Mouse (Mus musculus) limb, embryonic 10.5 days (tissue): ENCODE measurements around the gene Myocos. TPM values are rescaled to one million over a fixed set of nuclear protein-coding genes. Genes with fewer than 3 reads are reported as not detected.
A peak's percentile ranks its signal among the peaks of the same experiment; 100 is the strongest.
"Not testable (repeated sequence)": the region's sequence is repeated elsewhere in the genome, so short reads cannot be mapped to it uniquely, and the experiment has no call there.

ENCODE experiments used
- DNase-seq: peaks from one replicate; pipeline ENCODE4 v3.0.0-alpha.2; 2017; ENCODE audit warnings: low spot score
- H3K27ac ChIP-seq: fragments of 300-500 bp; sonication (generic); 2 replicates; pipeline ENCODE4 v1.5.1; 2016; ENCODE audit warnings: mild to moderate bottlenecking
- H3K27me3 ChIP-seq: fragments of 300-500 bp; sonication (generic); 2 replicates; pipeline ENCODE4 v1.6.1; 2016; ENCODE audit warnings: low read depth, mild to moderate bottlenecking; ENCODE audit not compliant: poor library complexity, severe bottlenecking
- H3K36me3 ChIP-seq: fragments of 300-500 bp; sonication (generic); 2 replicates; pipeline ENCODE4 v1.6.1; 2016; ENCODE audit warnings: mild to moderate bottlenecking, moderate library complexity
- H3K4me1 ChIP-seq: fragments of 300-500 bp; sonication (generic); 2 replicates; pipeline ENCODE4 v1.6.1; 2016
- H3K4me3 ChIP-seq: fragments of 300-500 bp; sonication (generic); 2 replicates; pipeline ENCODE4 v1.5.1; 2016; ENCODE audit warnings: mild to moderate bottlenecking, moderate library complexity
- H3K9me3 ChIP-seq: fragments of 300-500 bp; sonication (generic); replicated peaks from 2 replicates; pipeline ENCODE4 v1.6.1; 2016; ENCODE audit warnings: mild to moderate bottlenecking
- WGBS: fragments of 180-500 bp; shearing (Covaris S2); methylation state at CpG from one replicate; pipeline ENCODE4 v1.1.7; 2016; 5-methylcytosine and 5-hydroxymethylcytosine counted together
- polyA plus RNA-seq: library from polyadenylated mRNA; unstranded; fragments of >200 nt; fragmentation: Nextera tagmentation; extraction: Ambion mirVana; gene quantifications from 2 replicates; pipeline ENCODE4 v1.2.1, GENCODE M21; 2016

The Myocos gene
- polyA plus RNA-seq, 1 experiment from 2014 or later: not detected

- no peaks in the 10 kb centered on the region for H3K9me3 ChIP-seq
- no peaks in the 10 kb centered on the region for H3K27me3 ChIP-seq
- DNase-seq: no peak
- 86% methylated on average over 10 of the region's 10 CpGs for WGBS
- H3K4me1 ChIP-seq: peaks cover 12% of the 10 kb centered on the region
- H3K4me3 ChIP-seq: no peak within 1 kb of the TSS
- H3K36me3 ChIP-seq: no peaks in the 10 kb centered on the region
- H3K27ac ChIP-seq: no peak within 1 kb of the TSS
Observed at GRCm38 (mm10) chr1:162639051-162639750, 18.8 kb downstream of the Myocos start, which contains the start of gene Myoc. Gene Myoc (plus strand): TSS chr1:162639155.

- Histone ChIP-seq H3K27ac (no peak overlapping the region), H3K9me3 (no peaks in the 10 kb centered on the region), H3K4me3 (no peak overlapping the region), H3K27me3 (no peaks in the 10 kb centered on the region), H3K36me3 (no peaks in the 10 kb centered on the region), H3K4me1 (peaks cover 12% of the 10 kb centered on the region)
- 88% methylated on average over 4 of the region's 4 CpGs for whole genome bisulfite sequencing
- no peak for DNase-seq
Observed at GRCm38 (mm10) chr1:162638535-162638934, 19.5 kb downstream of the Myocos start.

GRCm38 (mm10) chr1:162636516-162636915, 21.5 kb downstream of the Myocos start:
- Histone ChIP-seq H3K27me3 (no peaks in the 10 kb centered on the region), H3K4me3 (no peak overlapping the region), H3K9me3 (no peaks in the 10 kb centered on the region), H3K36me3 (no peaks in the 10 kb centered on the region), H3K27ac (peak overlapping the region; percentile 16; the same call in 1 of the 2 replicates), H3K4me1 (peaks cover 12% of the 10 kb centered on the region)
- DNase-seq: no peak
- WGBS: 79% methylated on average over 3 of the region's 3 CpGs

GRCm38 (mm10) chr1:162635291-162635931, 22.6 kb downstream of the Myocos start:
- Histone ChIP-seq H3K4me1 (peaks cover 12% of the 10 kb centered on the region), H3K27ac (0 out of 2 replicates have a peak overlapping the region, but pooled peaks have one; percentile 25)
- not testable (repeated sequence) for H3K27me3 ChIP-seq, H3K9me3 ChIP-seq, H3K4me3 ChIP-seq, H3K36me3 ChIP-seq, DNase-seq
- WGBS: 26% methylated on average over 1 of the region's 1 CpGs

- H3K4me3 ChIP-seq, H3K9me3 ChIP-seq, H3K4me1 ChIP-seq, H3K27ac ChIP-seq, H3K36me3 ChIP-seq, H3K27me3 ChIP-seq, DNase-seq: not testable (repeated sequence)
- WGBS: 95% methylated on average over 15 of the region's 15 CpGs
Observed at GRCm38 (mm10) chr1:162628326-162628725, 29.7 kb downstream of the Myocos start.

GRCm38 (mm10) chr1:162627821-162628220, 30.2 kb downstream of the Myocos start:
- WGBS: 91% methylated on average over 4 of the region's 4 CpGs
- H3K27me3 ChIP-seq, H3K4me3 ChIP-seq, H3K27ac ChIP-seq, H3K4me1 ChIP-seq, H3K36me3 ChIP-seq, DNase-seq, H3K9me3 ChIP-seq: not testable (repeated sequence)

- 72% methylated on average over 7 of the region's 7 CpGs for WGBS
Observed at GRCm38 (mm10) chr1:162625229-162625628, 32.8 kb downstream of the Myocos start.

GRCm38 (mm10) chr1:162623895-162624294, 34.1 kb downstream of the Myocos start:
- no peaks in the 10 kb centered on the region for H3K36me3 ChIP-seq
- no peak overlapping the region for H3K4me3 ChIP-seq
- H3K27me3 ChIP-seq: no peaks in the 10 kb centered on the region
- WGBS: 34% methylated on average over 4 of the region's 4 CpGs
- DNase-seq: no peak
- no peaks in the 10 kb centered on the region for H3K9me3 ChIP-seq
- peaks cover 5% of the 10 kb centered on the region for H3K4me1 ChIP-seq
- no peak overlapping the region for H3K27ac ChIP-seq

More at GRCm38 (mm10) chr1:162625229-162625628, 32.8 kb downstream of the Myocos start:
- Histone ChIP-seq H3K36me3 (no peaks in the 10 kb centered on the region), H3K4me3 (no peak overlapping the region), H3K9me3 (no peaks in the 10 kb centered on the region), H3K4me1 (peaks cover 5% of the 10 kb centered on the region), H3K27ac (no peak overlapping the region), H3K27me3 (no peaks in the 10 kb centered on the region)
- DNase-seq: no peak

- WGBS: 67% methylated on average over 4 of the region's 4 CpGs
- Histone ChIP-seq H3K9me3 (no peaks in the 10 kb centered on the region), H3K4me1 (peaks cover 5% of the 10 kb centered on the region), H3K27me3 (no peaks in the 10 kb centered on the region), H3K27ac (no peak overlapping the region), H3K4me3 (no peak overlapping the region), H3K36me3 (no peaks in the 10 kb centered on the region)
- no peak for DNase-seq
Observed at GRCm38 (mm10) chr1:162620487-162620886, 37.5 kb downstream of the Myocos start.

- Histone ChIP-seq H3K27ac (no peak overlapping the region), H3K4me1 (no peaks in the 10 kb centered on the region), H3K4me3 (no peak overlapping the region), H3K27me3 (no peaks in the 10 kb centered on the region), H3K36me3 (no peaks in the 10 kb centered on the region), H3K9me3 (no peaks in the 10 kb centered on the region)
- no peak for DNase-seq
- 71% methylated on average over 1 of the region's 1 CpGs for WGBS
Observed at GRCm38 (mm10) chr1:162615511-162615910, 42.5 kb downstream of the Myocos start.

- WGBS: 87% methylated on average over 4 of the region's 4 CpGs
- no peaks in the 10 kb centered on the region for H3K9me3 ChIP-seq
- no peaks in the 10 kb centered on the region for H3K27me3 ChIP-seq
- no peaks in the 10 kb centered on the region for H3K36me3 ChIP-seq
- peaks cover 6% of the 10 kb centered on the region for H3K4me1 ChIP-seq
- no peak for DNase-seq
- H3K27ac ChIP-seq: no peak overlapping the region
- no peak overlapping the region for H3K4me3 ChIP-seq
Observed at GRCm38 (mm10) chr1:162611191-162611590, 46.8 kb downstream of the Myocos start.

GRCm38 (mm10) chr1:162609633-162610250, 48.3 kb downstream of the Myocos start:
- DNase-seq: no peak
- Histone ChIP-seq H3K9me3 (no peaks in the 10 kb centered on the region), H3K27me3 (no peaks in the 10 kb centered on the region), H3K27ac (no peak overlapping the region), H3K4me3 (no peak overlapping the region), H3K36me3 (no peaks in the 10 kb centered on the region), H3K4me1 (peaks cover 6% of the 10 kb centered on the region)
- WGBS: 40% methylated on average over 9 of the region's 9 CpGs

GRCm38 (mm10) chr1:162608127-162608526, 49.9 kb downstream of the Myocos start:
- Histone ChIP-seq H3K4me3 (no peak overlapping the region), H3K4me1 (peaks cover 6% of the 10 kb centered on the region), H3K9me3 (no peaks in the 10 kb centered on the region), H3K27ac (no peak overlapping the region), H3K36me3 (peaks cover 4% of the 10 kb centered on the region), H3K27me3 (no peaks in the 10 kb centered on the region)
- no peak for DNase-seq
- 23% methylated on average over 1 of the region's 1 CpGs for WGBS
